Mouse (Mus musculus) hindbrain, embryonic 13.5 days (tissue): ENCODE measurements around the gene Pbld1. TPM values are rescaled to one million over a fixed set of nuclear protein-coding genes. Genes with fewer than 3 reads are reported as not detected.
A peak's percentile ranks its signal among the peaks of the same experiment; 100 is the strongest.

Experiments used
- ATAC-seq: fragments of 200-750 bp; cut with Nextera tagmentation; 2 replicates; pipeline ENCODE4 v1.8.0; 2017; ENCODE audit warnings: moderate TSS enrichment; ENCODE audit not compliant: low FRiP score
- H3K27ac ChIP-seq: fragments of 300-500 bp; sonication (generic); 2 replicates; pipeline ENCODE4 v1.5.1; 2015; ENCODE audit warnings: inconsistent platforms, mild to moderate bottlenecking, moderate library complexity
- H3K27me3 ChIP-seq: fragments of 300-500 bp; sonication (generic); 2 replicates; pipeline ENCODE4 v1.6.1; 2015; ENCODE audit warnings: mild to moderate bottlenecking, inconsistent platforms
- H3K36me3 ChIP-seq: fragments of 300-500 bp; sonication (generic); 2 replicates; pipeline ENCODE4 v1.6.1; 2015; ENCODE audit warnings: mild to moderate bottlenecking, inconsistent platforms
- H3K4me1 ChIP-seq: fragments of 300-500 bp; sonication (generic); replicated peaks from 2 replicates; pipeline ENCODE4 v1.6.1; 2015; ENCODE audit warnings: inconsistent platforms
- H3K4me2 ChIP-seq: fragments of 300-500 bp; sonication (generic); 2 replicates; pipeline ENCODE4 v1.6.1; 2015; ENCODE audit warnings: inconsistent platforms, mild to moderate bottlenecking, moderate library complexity
- H3K4me3 ChIP-seq: fragments of 300-500 bp; sonication (generic); 2 replicates; pipeline ENCODE4 v1.5.1; 2015; ENCODE audit warnings: mild to moderate bottlenecking, inconsistent platforms
- H3K9ac ChIP-seq: fragments of 300-500 bp; sonication (generic); 2 replicates; pipeline ENCODE4 v1.6.1; 2015; ENCODE audit warnings: mild to moderate bottlenecking, inconsistent platforms
- H3K9me3 ChIP-seq: fragments of 300-500 bp; sonication (generic); 2 replicates; pipeline ENCODE4 v1.6.1; 2016; ENCODE audit warnings: inconsistent platforms
- WGBS: fragments of 180-500 bp; shearing (Covaris S2); methylation state at CpG from one replicate; pipeline ENCODE4 v1.1.7; 2015; 5-methylcytosine and 5-hydroxymethylcytosine counted together
- polyA plus RNA-seq: library from polyadenylated mRNA; unstranded; fragments of >200 nt; fragmentation: Nextera tagmentation; extraction: Ambion mirVana; gene quantifications from 2 replicates; pipeline ENCODE4 v1.2.1, GENCODE M21; 2015

The Pbld1 gene
- polyA plus RNA-seq = 1.2 and 1.6 TPM in 2 replicates

DNA sequence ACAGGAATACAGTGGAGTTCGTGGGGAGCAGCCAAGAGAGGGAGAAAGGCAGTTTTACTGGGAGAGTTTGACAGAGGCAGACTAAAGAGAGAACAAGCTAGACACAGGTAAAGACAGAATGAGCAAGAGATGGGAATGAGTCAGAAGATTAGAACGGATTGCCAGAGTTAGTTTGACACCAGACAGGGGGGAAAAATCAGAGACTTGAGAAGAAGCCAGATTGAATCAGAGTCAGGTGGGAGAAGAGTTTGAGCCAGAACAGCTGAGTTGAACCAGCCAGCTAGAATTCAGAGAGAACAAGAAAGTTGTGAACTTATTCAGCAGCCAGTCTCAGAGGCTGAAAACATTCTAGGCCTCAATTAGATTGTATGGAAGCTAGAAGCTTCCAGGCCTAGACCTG lies at the start of gene Pbld1:
Gene Pbld1, plus strand, starts transcription at position 301 of the 400 bp plus-strand sequence.
- no peak within 1 kb of the TSS for H3K27ac ChIP-seq
- 91% methylated on average over 2 of the region's 2 CpGs for WGBS
- no peak for ATAC-seq

DNA sequence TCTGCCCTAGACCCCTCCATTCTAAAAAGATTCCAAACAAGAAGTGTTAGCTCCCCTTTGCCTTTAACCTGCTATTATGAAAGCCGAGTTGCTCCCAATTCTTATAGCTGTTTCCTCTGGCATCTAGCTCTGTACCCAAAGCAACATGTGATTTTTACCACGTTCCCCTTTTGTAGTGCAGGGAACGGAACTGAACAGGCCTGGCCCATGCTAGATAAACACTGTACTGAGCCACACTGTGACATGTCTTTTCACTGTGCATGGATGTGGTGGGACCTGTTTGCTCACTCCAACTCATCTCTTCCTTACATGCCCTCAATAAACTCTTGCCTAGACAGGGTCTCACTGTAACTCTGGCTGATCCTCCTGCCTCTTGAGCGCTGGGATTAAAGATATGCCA lies 49.7 kb upstream of the Pbld1 start:
- ATAC-seq = no peak
- no peak overlapping the region for H3K27ac ChIP-seq
- no peak overlapping the region for H3K4me3 ChIP-seq
- no peaks in the 10 kb centered on the region for H3K27me3 ChIP-seq
- no peaks in the 10 kb centered on the region for H3K4me1 ChIP-seq
- no peaks in the 10 kb centered on the region for H3K9me3 ChIP-seq
- no peak overlapping the region for H3K9ac ChIP-seq
- H3K36me3 ChIP-seq = peaks cover 87% of the 10 kb centered on the region
- 94% methylated on average over 4 of the region's 4 CpGs for WGBS
- H3K4me2 ChIP-seq = no peak overlapping the region

More for the DNA sequence above, at the start of gene Pbld1:
- H3K4me3 ChIP-seq = no peak within 1 kb of the TSS
- no peaks in the 10 kb centered on the region for H3K9me3 ChIP-seq
- no peak within 1 kb of the TSS for H3K9ac ChIP-seq
- H3K4me1 ChIP-seq = peaks cover 3% of the 10 kb centered on the region; the same call in 1 of the 2 replicates
- H3K4me2 ChIP-seq = no peak within 1 kb of the TSS
- no peaks in the 10 kb centered on the region for H3K27me3 ChIP-seq
- H3K36me3 ChIP-seq = no peaks in the 10 kb centered on the region

DNA sequence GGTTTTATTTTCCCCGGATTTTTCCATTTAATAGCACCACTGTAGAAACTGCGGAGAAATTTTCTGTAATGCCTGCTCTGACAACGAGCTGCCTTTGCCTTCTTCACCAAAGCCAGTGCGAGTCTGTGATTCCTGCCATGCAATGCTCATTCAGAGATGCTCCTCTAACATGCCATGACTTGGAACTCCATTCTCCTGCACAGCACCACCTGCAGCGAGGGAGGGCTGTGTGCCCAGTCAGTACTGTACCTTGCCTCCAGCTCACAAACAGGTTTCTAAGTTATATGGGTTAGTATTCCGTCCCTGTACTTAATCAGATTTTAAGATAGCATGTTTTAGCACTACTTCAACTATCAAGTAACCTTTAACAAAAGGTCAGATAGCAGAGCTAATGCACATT lies 48.4 kb upstream of the Pbld1 start:
- Histone ChIP-seq H3K4me2 (no peak overlapping the region), H3K4me3 (no peak overlapping the region), H3K4me1 (no peaks in the 10 kb centered on the region), H3K27ac (no peak overlapping the region; the same call in 1 of the 2 replicates), H3K36me3 (peaks cover 88% of the 10 kb centered on the region), H3K9ac (no peak overlapping the region), H3K27me3 (no peaks in the 10 kb centered on the region), H3K9me3 (no peaks in the 10 kb centered on the region)
- WGBS = 87% methylated on average over 6 of the region's 6 CpGs
- ATAC-seq = no peak

DNA sequence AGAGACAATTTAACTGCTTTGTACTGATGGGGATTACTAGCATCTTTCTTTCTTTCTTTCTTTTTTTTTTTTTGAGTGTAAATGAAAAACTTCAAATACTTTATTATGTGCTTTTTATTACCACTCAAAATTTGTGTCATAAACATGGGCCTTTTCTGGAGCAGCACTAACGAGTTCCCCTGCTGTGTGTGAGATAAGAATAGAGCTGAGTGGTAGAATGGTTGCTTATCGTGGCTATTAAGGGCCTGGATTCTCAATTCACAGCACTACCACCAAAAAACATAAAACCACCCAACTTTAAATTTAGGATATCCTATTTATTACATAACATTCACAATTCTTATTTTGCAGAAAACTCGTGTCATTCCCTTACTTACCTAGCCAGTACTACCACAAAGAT lies 46.5 kb upstream of the Pbld1 start:
- ATAC-seq = no peak

DNA sequence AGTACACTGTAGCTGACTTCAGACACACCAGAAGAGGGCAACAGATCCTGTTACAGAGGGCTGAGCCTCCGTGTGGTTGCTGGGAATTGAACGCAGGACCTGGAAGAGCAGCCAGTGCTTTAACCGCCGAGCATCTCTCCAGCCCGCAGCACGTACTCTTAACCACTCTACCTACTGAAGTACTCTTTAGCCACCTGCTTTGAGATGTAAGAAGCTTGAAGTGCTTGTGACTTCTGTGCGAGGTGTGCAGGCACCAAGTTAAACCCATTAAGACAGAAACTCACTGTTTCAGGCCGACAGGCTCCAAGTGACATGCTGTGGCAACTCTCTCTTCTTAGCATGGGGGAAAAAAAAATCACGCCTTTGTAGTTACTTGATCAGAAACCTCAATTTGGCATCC lies 45.8 kb upstream of the Pbld1 start:
- peaks cover 4% of the 10 kb centered on the region for H3K4me1 ChIP-seq
- no peaks in the 10 kb centered on the region for H3K9me3 ChIP-seq
- no peak overlapping the region for H3K4me2 ChIP-seq
- WGBS = 92% methylated on average over 9 of the region's 9 CpGs
- no peak overlapping the region for H3K4me3 ChIP-seq
- no peaks in the 10 kb centered on the region for H3K27me3 ChIP-seq
- no peak overlapping the region for H3K9ac ChIP-seq
- no peak for ATAC-seq
- H3K27ac ChIP-seq = no peak overlapping the region
- peaks cover 79% of the 10 kb centered on the region for H3K36me3 ChIP-seq

More for the DNA sequence above, 46.5 kb upstream of the Pbld1 start:
- Histone ChIP-seq H3K9me3 (no peaks in the 10 kb centered on the region), H3K36me3 (peaks cover 83% of the 10 kb centered on the region), H3K9ac (no peak overlapping the region), H3K4me3 (no peak overlapping the region), H3K4me2 (no peak overlapping the region), H3K4me1 (peaks cover under 1% of the 10 kb centered on the region), H3K27me3 (no peaks in the 10 kb centered on the region), H3K27ac (no peak overlapping the region)
- WGBS = 79% methylated on average over 3 of the region's 3 CpGs

DNA sequence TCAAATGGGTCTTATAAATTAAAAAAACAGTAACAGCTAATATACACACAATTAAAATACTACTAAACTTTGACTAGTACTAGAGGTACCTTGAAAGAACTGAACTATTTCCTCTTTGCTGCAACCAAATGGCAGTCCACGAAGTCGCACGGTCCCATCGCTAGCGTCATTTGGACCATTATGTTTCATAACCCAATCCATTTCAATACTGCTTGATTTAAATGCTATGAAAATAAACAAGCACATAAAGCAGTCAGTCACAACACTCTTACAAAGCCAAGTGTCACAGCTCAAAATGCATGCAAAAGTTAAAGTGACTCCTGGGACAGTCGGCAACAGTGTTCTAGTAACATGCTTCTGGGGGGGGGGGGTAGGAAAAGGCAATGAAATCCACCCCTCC lies 40.7 kb upstream of the Pbld1 start:
- 75% methylated on average over 6 of the region's 6 CpGs for WGBS
- H3K4me1 ChIP-seq = peaks cover 32% of the 10 kb centered on the region

DNA sequence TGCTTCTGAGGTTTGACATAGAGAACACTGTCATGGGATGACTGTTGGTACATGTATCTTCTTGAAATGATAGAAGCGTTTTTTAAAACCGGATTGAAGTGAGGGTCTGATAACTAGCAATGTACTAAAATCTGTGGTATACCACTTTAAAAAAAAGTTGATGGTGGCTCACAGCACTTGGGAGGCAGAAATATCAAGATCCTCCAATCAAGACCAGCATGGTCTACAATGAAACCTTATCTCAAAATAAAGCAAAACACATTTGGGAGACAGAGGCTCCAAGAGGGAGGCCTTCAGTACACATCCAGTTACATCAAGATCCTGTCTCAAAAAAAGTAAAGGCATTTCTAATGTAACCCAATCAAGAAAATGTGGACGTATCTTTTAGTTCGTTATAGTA lies 38.3 kb upstream of the Pbld1 start:
- peaks cover 12% of the 10 kb centered on the region for H3K36me3 ChIP-seq
- peak overlapping the region; percentile 100 for H3K9ac ChIP-seq
- WGBS = 51% methylated on average over 4 of the region's 4 CpGs
- H3K4me2 ChIP-seq = peak overlapping the region; percentile 88
- H3K27me3 ChIP-seq = no peaks in the 10 kb centered on the region
- no peak overlapping the region for H3K27ac ChIP-seq
- H3K4me3 ChIP-seq = peak overlapping the region; percentile 94
- no peaks in the 10 kb centered on the region for H3K9me3 ChIP-seq
- peaks cover 50% of the 10 kb centered on the region for H3K4me1 ChIP-seq
- no peak for ATAC-seq

More for the DNA sequence above, 40.7 kb upstream of the Pbld1 start:
- H3K27me3 ChIP-seq = no peaks in the 10 kb centered on the region
- H3K27ac ChIP-seq = no peak overlapping the region
- peak overlapping the region; percentile 7; the same call in 1 of the 2 replicates for H3K4me3 ChIP-seq
- peaks cover 31% of the 10 kb centered on the region for H3K36me3 ChIP-seq
- peak overlapping the region; percentile 88 for H3K4me2 ChIP-seq
- no peaks in the 10 kb centered on the region for H3K9me3 ChIP-seq
- ATAC-seq = no peak
- no peak overlapping the region for H3K9ac ChIP-seq

DNA sequence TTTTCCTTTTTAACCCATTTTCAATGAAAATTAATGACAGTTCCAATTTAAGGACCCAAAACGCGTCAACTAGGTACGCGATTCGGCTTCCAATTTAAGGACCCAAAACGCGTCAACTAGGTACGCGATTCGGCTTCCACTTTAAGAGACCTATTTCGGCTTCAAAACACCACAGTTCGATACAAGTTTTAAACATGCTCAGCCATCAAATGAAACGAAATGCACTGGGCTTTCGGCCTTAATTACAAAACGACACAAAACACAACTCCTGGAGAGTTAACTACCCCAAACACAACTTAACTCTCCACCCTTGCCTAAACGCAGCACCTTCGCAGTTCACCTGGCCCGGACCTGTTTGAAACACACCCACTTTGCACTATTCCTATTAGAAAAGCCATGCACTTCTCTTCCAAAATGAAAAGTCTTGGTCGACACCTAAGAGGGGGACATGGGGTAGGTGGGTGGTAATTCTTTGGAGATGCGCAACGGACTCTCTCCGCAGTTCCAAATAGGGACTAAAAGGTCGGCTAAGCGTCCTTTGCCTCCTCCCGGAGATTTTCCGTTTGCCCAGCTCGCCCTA lies 37.3 kb upstream of the Pbld1 start:
- no peak for ATAC-seq
- WGBS = under 1% methylated on average over 27 of the region's 27 CpGs
- peak overlapping the region; percentile 94 for H3K4me3 ChIP-seq
- no peaks in the 10 kb centered on the region for H3K9me3 ChIP-seq
- peaks cover 58% of the 10 kb centered on the region for H3K4me1 ChIP-seq
- peaks cover 4% of the 10 kb centered on the region for H3K36me3 ChIP-seq
- peak overlapping the region; percentile 100 for H3K9ac ChIP-seq
- no peaks in the 10 kb centered on the region for H3K27me3 ChIP-seq
- H3K4me2 ChIP-seq = peak overlapping the region; percentile 88
- H3K27ac ChIP-seq = peak overlapping the region; percentile 100

DNA sequence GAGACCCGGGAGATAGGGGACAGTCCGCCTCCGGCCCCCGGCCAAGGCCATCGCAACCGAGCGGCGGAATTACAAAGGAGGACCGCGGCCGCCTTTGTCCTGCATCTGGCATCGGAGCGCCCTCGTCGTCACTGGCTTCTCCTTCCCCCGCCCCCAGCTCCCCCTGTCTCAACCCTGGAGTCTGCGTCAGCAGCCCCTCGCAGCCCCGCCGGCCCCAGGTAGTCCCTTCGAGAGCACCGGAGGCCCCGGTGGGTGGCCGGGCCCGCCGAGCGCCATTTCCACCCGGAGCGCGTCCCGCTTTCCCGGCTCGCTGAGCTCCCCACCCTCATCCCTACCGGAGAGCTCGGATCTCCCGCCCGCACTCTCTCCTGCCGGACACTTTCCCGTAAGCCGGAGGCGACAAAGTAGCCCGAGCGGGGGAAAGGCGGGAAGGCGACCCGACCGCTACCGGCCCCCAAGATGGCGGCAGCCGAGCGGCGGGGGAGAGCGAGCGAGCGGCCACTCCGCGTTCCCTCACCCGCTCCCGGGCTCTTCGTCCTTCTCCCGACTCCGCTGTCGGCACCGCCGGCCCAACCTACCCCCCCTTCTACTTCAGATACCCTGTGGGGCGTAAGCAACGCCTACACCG lies 36.7 kb upstream of the Pbld1 start:
- H3K4me3 ChIP-seq = peak overlapping the region; percentile 94
- H3K4me1 ChIP-seq = peaks cover 63% of the 10 kb centered on the region
- no peaks in the 10 kb centered on the region for H3K9me3 ChIP-seq
- WGBS = under 1% methylated on average over 68 of the region's 68 CpGs
- ATAC-seq = peak; percentile 30
- peak overlapping the region; percentile 100 for H3K9ac ChIP-seq
- H3K36me3 ChIP-seq = no peaks in the 10 kb centered on the region
- H3K27ac ChIP-seq = peak overlapping the region; percentile 100
- peak overlapping the region; percentile 88 for H3K4me2 ChIP-seq
- H3K27me3 ChIP-seq = no peaks in the 10 kb centered on the region

DNA sequence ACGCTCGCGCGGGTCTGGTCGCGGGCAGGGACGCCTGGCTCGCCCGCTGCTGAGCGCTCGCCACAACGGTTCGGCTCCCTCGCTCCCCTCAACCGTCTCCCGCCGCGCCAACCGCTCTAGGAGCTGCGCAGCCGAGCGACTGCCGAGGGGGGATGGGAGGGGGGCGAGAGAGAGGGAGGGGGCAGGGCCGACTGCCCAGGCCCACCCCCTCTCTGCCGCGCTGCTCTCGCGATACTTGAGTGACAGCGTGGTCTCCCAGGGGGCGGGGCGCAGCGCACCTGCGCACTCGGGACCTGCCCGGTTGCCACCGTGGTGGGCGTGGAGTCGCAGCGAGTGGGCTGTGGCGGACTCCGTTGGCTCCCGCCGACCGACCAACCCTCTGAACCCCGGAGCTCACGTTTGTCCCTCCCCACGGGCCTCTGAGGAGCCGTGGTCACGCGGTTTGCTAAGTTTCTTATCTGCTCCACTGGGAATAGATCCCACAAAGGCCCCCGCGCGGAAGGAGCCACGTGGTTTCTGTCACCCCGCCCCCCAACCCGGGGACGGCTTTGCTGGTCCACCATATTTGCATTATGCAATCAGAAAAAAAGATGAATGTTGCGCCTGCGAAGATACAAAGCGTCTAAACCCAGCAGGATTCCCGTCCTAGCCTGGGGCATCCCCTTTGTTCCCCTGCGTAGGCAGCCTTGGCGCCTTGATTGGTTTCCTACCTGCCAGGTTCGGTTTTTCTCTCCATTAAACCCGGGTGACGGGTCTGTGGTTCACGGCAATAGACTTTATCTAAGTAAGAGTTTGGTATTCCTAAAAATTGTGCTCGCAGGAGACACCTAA lies 36.0 kb upstream of the Pbld1 start, which contains the start of the genes Hnrnph3 and Pbld2:
Gene Hnrnph3, minus strand, starts transcription at position 469 of the 831 bp plus-strand sequence.
Gene Pbld2, plus strand, starts transcription at position 567 of the 831 bp plus-strand sequence.
- peaks cover 64% of the 10 kb centered on the region for H3K4me1 ChIP-seq
- H3K9ac ChIP-seq = peak within 1 kb of the TSS; percentile 100

DNA sequence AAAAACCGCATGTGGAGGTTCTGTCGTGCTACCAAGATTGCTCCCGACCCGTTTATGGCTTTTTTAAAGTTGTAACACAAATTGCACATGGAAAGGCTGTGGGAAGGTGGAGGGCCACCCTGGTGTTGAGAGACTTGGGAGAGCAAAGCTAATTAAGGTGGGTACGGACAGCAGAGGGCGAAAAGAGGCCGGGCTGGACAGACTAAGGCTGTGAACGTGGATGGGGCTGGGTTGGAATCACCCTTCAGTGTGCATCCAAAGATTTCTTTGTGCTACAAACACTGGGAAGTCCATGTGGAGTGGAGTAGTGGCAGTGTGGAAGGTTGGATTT lies 35.4 kb upstream of the Pbld1 start:
- Histone ChIP-seq H3K36me3 (no peaks in the 10 kb centered on the region), H3K9ac (peak overlapping the region; percentile 100), H3K4me2 (peak overlapping the region; percentile 71), H3K27ac (peak overlapping the region; percentile 100), H3K27me3 (no peaks in the 10 kb centered on the region), H3K9me3 (no peaks in the 10 kb centered on the region), H3K4me1 (peaks cover 63% of the 10 kb centered on the region), H3K4me3 (peak overlapping the region; percentile 94)
- ATAC-seq = peak; percentile 40
- WGBS = under 1% methylated on average over 8 of the region's 8 CpGs

More for the DNA sequence above, 36.0 kb upstream of the Pbld1 start, which contains the start of the genes Hnrnph3 and Pbld2:
- Histone ChIP-seq H3K4me3 (peak within 1 kb of the TSS; percentile 94), H3K9me3 (no peaks in the 10 kb centered on the region), H3K36me3 (no peaks in the 10 kb centered on the region), H3K27ac (peak within 1 kb of the TSS; percentile 100), H3K4me2 (peak within 1 kb of the TSS; percentile 88), H3K27me3 (no peaks in the 10 kb centered on the region)
- under 1% methylated on average over 54 of the region's 69 CpGs for WGBS
- peak; percentile 94 for ATAC-seq

DNA sequence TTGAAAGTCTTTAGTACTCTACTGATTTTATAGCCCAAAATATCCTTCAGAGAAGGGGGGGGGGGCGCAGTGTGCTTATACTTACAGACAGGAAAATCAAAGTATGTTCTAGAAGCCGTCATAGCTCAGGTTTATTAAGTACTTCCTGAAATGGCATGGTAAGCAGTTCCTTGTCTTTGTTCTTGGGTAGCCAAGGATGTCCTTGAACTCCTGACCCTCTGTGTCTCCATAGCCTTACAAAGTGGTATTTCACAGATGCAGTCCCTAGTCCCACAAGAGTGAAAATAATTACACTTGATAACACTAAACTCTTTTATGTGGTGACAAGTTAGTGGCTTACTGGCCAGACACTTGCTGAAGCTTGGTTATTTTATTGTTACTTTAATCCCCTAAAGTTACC lies 34.9 kb upstream of the Pbld1 start:
- no peaks in the 10 kb centered on the region for H3K27me3 ChIP-seq
- 32% methylated on average over 2 of the region's 2 CpGs for WGBS
- H3K9me3 ChIP-seq = no peaks in the 10 kb centered on the region
- no peaks in the 10 kb centered on the region for H3K36me3 ChIP-seq
- peak overlapping the region; percentile 94 for H3K4me3 ChIP-seq
- H3K4me2 ChIP-seq = peak overlapping the region; percentile 71
- H3K9ac ChIP-seq = peak overlapping the region; percentile 100
- peak overlapping the region; percentile 100 for H3K27ac ChIP-seq
- H3K4me1 ChIP-seq = peaks cover 59% of the 10 kb centered on the region
- ATAC-seq = no peak
